Mouse (Mus musculus) Muller cell, postnatal 12 days (primary cell): ENCODE results near the gene Olfr985.

Experiments used
- DNase-seq: peaks from one replicate; pipeline ENCODE4 v3.0.0-alpha.2; 2015; ENCODE audit errors: inconsistent ontology term

Gene Olfr985

GRCm38 (mm10) chr9:40130084-40130483 is at the start of gene Olfr985:
Gene Olfr985 (minus strand): TSS chr9:40130184.
- no peak for DNase-seq

- no peak for DNase-seq
These were observed 47.0 kb upstream of the Olfr985 start for GRCm38 (mm10) chr9:40177017-40177416.

GRCm38 (mm10) chr9:40166446-40166845 is 36.5 kb upstream of the Olfr985 start:
- peak; percentile 6 for DNase-seq

GRCm38 (mm10) chr9:40155118-40155644 is 25.2 kb upstream of the Olfr985 start:
- DNase-seq: no peak

- no peak for DNase-seq
These were observed 11.6 kb upstream of the Olfr985 start for GRCm38 (mm10) chr9:40141544-40141943.

- no peak for DNase-seq
These were observed 9.5 kb upstream of the Olfr985 start for GRCm38 (mm10) chr9:40139484-40139883.

GRCm38 (mm10) chr9:40136987-40137688 is 7.2 kb upstream of the Olfr985 start:
- DNase-seq: no peak

GRCm38 (mm10) chr9:40130556-40130955 is 572 bp upstream of the Olfr985 start:
- no peak for DNase-seq

GRCm38 (mm10) chr9:40117287-40117659 is 12.7 kb downstream of the Olfr985 start:
- DNase-seq: no peak

GRCm38 (mm10) chr9:40116645-40117286 is 13.2 kb downstream of the Olfr985 start:
- peak; percentile 59 for DNase-seq

GRCm38 (mm10) chr9:40114106-40114505 is 15.9 kb downstream of the Olfr985 start, which contains the start of gene Olfr984:
Gene Olfr984 (minus strand): TSS chr9:40114206.
- no peak for DNase-seq

- peak; percentile 88 for DNase-seq
These were observed 35.2 kb downstream of the Olfr985 start for GRCm38 (mm10) chr9:40094769-40095168.

- DNase-seq: no peak
These were observed 36.5 kb downstream of the Olfr985 start, which contains the start of gene Olfr983 for GRCm38 (mm10) chr9:40093495-40093894. Gene Olfr983 (minus strand): TSS chr9:40093595.
